Mouse (Mus musculus): Measurements from ENCODE around the gene Rhbdl1.
A peak's percentile ranks its signal among the peaks of the same experiment; 100 is the strongest.

Rhbdl1 gene

GRCm38 (mm10) chr17:25791320-25791842, 45.7 kb downstream of the Rhbdl1 start:
- peak in 1 of 2 experiments; percentile 55 for DNase-seq

GRCm38 (mm10) chr17:25786781-25787504, 50.2 kb downstream of the Rhbdl1 start:
- DNase-seq, result no peak

- DNase-seq, result no peak
Observed at GRCm38 (mm10) chr17:25786280-25786679, 50.8 kb downstream of the Rhbdl1 start, which contains the start of gene Ccdc78. Ccdc78 (plus strand) TSS chr17:25786580.

- peak; percentile 98 for DNase-seq
Observed at GRCm38 (mm10) chr17:25785281-25785745, 51.8 kb downstream of the Rhbdl1 start, which contains the start of gene Haghl. Haghl (minus strand) TSS chr17:25785673.
